Mouse (Mus musculus) myocyte (in vitro differentiated cells): ENCODE measurements around the gene Gnai1. TPM values are rescaled to one million over a fixed set of nuclear protein-coding genes. Genes with fewer than 3 reads are reported as not detected.

Source experiments
- H3K27me3 ChIP-seq: one replicate; pipeline ENCODE4 v1.6.1; 2011; ENCODE audit not compliant: control insufficient read depth, insufficient read depth, insufficient read length
- H3K36me3 ChIP-seq: one replicate; pipeline ENCODE4 v1.6.1; 2011; ENCODE audit not compliant: control insufficient read depth, insufficient read depth
- H3K4me2 ChIP-seq: one replicate; pipeline ENCODE4 v1.6.1; 2011; ENCODE audit warnings: low read depth, control low read depth
- H3K4me3 ChIP-seq: one replicate; pipeline ENCODE4 v1.5.1; 2011; ENCODE audit warnings: mild to moderate bottlenecking, control low read depth, moderate library complexity
- H3K79me2 ChIP-seq: one replicate; pipeline ENCODE4 v1.6.1; 2011; ENCODE audit not compliant: control insufficient read depth, insufficient read depth
- H3ac ChIP-seq: one replicate; pipeline ENCODE4 v1.6.1; 2011; ENCODE audit not compliant: control insufficient read depth, insufficient read length
- CEBPB ChIP-seq: IDR thresholded peaks from 2 replicates; pipeline ENCODE4 v1.6.1; 2011; ENCODE audit warnings: mild to moderate bottlenecking, moderate library complexity; ENCODE audit not compliant: poor library complexity, insufficient read depth, severe bottlenecking
- E2F4 ChIP-seq: IDR thresholded peaks from one replicate; pipeline ENCODE4 v1.6.1; 2011; ENCODE audit warnings: mild to moderate bottlenecking, control low read depth, moderate library complexity; ENCODE audit not compliant: insufficient read depth
- MAX ChIP-seq: IDR thresholded peaks from one replicate; pipeline ENCODE4 v1.6.1; 2011; ENCODE audit warnings: low read depth, mild to moderate bottlenecking, control low read depth
- MYOD1 ChIP-seq, 3 experiments: IDR thresholded peaks; one replicate each; pipeline ENCODE4 v1.6.1; 2011; ENCODE audit warnings: control low read depth in 2 of 3, low read depth in 2 of 3, mild to moderate bottlenecking in 2 of 3, moderate library complexity in 1 of 3; ENCODE audit not compliant: insufficient read length in 2 of 3, control insufficient read depth in 1 of 3
- MYOG ChIP-seq, 3 experiments: IDR thresholded peaks; one replicate each; pipeline ENCODE4 v1.6.1; 2011; ENCODE audit warnings: control low read depth in 2 of 3, low read depth in 2 of 3, mild to moderate bottlenecking in 2 of 3; ENCODE audit not compliant: insufficient read length in 2 of 3, control insufficient read depth in 1 of 3, insufficient read depth in 1 of 3
- POLR2A ChIP-seq: IDR thresholded peaks from one replicate; pipeline ENCODE4 v1.6.1; 2011; ENCODE audit warnings: low read depth, mild to moderate bottlenecking, control low read depth, moderate library complexity; ENCODE audit not compliant: insufficient read length
- POLR2AphosphoS2 ChIP-seq: IDR thresholded peaks from one replicate; pipeline ENCODE4 v1.6.1; 2011; ENCODE audit warnings: low read depth, control low read depth; ENCODE audit not compliant: insufficient read length
- REST ChIP-seq: IDR thresholded peaks from one replicate; pipeline ENCODE4 v1.6.1; 2011; ENCODE audit warnings: mild to moderate bottlenecking, control low read depth, moderate library complexity; ENCODE audit not compliant: insufficient read depth, insufficient read length
- SRF ChIP-seq: IDR thresholded peaks from one replicate; pipeline ENCODE4 v1.6.1; 2011; ENCODE audit warnings: low read depth; ENCODE audit not compliant: control insufficient read depth, insufficient read length
- TCF12 ChIP-seq: IDR thresholded peaks from one replicate; pipeline ENCODE4 v1.6.1; 2011; ENCODE audit warnings: mild to moderate bottlenecking, control low read depth; ENCODE audit not compliant: poor library complexity, insufficient read depth, severe bottlenecking
- TCF3 ChIP-seq: IDR thresholded peaks from one replicate; pipeline ENCODE4 v1.6.1; 2011; ENCODE audit warnings: low read depth, control low read depth; ENCODE audit not compliant: insufficient read length
- USF1 ChIP-seq: IDR thresholded peaks from one replicate; pipeline ENCODE4 v1.6.1; 2011; ENCODE audit warnings: low read depth, mild to moderate bottlenecking, control low read depth, moderate library complexity
- polyA plus RNA-seq: library from polyadenylated mRNA; unstranded; fragments of >200 nt; fragmentation: generic; extraction: Trizol; gene quantifications from one replicate; pipeline ENCODE4 v1.2.1, GENCODE M21; 2012; ENCODE audit warnings: missing spikeins

Gene Gnai1
- polyA plus RNA-seq, 1 experiment: 4.5 TPM

GRCm38 (mm10) chr5:18274352-18274940 is 85.7 kb downstream of the Gnai1 start:
- no peak for TF ChIP-seq POLR2A
- no peak for TF ChIP-seq USF1
- TF ChIP-seq CEBPB: no peak
- no peak for TF ChIP-seq MYOG (IDR thresholded peaks at IDR 0.05; ENCODE audit: control insufficient read depth in 1 of 3, insufficient read depth in 1 of 3, insufficient read length in 2 of 3, low read depth in 2 of 3)
- H3K4me3 ChIP-seq: no peak overlapping the region
- no peak overlapping the region for H3ac ChIP-seq
- no peaks in the 10 kb centered on the region for H3K36me3 ChIP-seq
- no peak overlapping the region for H3K4me2 ChIP-seq
- no peaks in the 10 kb centered on the region for H3K79me2 ChIP-seq
- H3K27me3 ChIP-seq: no peaks in the 10 kb centered on the region

DNA sequence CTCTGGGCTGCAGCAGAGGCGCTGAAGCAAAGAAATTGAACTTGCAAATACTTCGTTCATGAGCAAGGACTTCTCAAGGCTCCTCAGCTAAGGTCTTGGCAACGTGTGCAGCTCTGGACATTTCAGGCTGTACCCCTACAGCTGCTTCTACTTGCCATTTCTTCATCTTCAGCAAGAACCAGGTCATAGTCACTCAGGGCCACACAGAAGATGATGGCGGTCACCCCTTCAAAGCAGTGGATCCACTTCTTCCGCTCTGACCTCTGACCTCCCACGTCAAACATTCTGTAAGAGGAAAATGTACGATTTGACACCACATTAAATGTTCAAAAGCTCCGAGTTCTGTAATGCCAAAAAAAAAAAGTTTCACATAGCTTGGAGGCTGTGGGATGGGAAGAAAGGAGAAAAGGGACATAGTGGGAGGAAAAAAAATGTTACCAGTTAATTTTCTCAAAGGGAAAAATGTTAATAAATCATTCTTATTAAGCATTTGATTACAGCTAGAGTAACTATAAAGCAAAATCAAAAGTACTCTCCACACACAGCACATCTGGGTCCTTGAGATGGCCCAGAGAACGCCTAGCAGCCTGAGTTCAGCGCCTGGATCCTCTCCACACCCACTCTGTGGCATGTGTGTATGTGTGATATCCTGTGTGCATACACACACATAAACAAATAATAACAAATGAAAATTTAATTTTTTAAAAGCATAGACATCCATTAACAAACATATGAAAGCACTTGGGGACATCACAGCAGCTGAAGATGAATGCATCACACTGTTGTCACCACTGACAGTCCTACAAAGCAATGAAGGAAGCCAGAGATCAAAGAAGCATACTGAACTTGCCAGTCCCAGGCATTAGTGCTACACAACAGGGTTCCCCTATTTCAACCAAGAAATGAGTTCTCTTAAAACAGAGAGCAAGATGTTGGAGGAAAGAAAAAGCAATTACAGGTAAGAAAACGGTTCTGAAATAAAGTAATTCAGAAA is 86.6 kb downstream of the Gnai1 start:
- no peaks in the 10 kb centered on the region for H3K27me3 ChIP-seq
- H3ac ChIP-seq: no peak overlapping the region
- no peaks in the 10 kb centered on the region for H3K79me2 ChIP-seq
- no peak for TF ChIP-seq POLR2AphosphoS2
- H3K4me2 ChIP-seq: no peak overlapping the region
- no peak overlapping the region for H3K4me3 ChIP-seq
- no peaks in the 10 kb centered on the region for H3K36me3 ChIP-seq

GRCm38 (mm10) chr5:18250379-18251017 is 109.7 kb downstream of the Gnai1 start:
- Histone ChIP-seq H3K27me3 (no peaks in the 10 kb centered on the region), H3ac (no peak overlapping the region), H3K79me2 (no peaks in the 10 kb centered on the region), H3K4me3 (no peak overlapping the region), H3K36me3 (no peaks in the 10 kb centered on the region), H3K4me2 (peak overlapping the region; percentile 32)
- peak in 1 of 3 experiments; percentile 21 for TF ChIP-seq MYOD1 (IDR thresholded peaks at IDR 0.05; ENCODE audit: control insufficient read depth in 1 of 3, insufficient read length in 2 of 3, low read depth in 2 of 3)
- TF ChIP-seq TCF12: no peak

DNA sequence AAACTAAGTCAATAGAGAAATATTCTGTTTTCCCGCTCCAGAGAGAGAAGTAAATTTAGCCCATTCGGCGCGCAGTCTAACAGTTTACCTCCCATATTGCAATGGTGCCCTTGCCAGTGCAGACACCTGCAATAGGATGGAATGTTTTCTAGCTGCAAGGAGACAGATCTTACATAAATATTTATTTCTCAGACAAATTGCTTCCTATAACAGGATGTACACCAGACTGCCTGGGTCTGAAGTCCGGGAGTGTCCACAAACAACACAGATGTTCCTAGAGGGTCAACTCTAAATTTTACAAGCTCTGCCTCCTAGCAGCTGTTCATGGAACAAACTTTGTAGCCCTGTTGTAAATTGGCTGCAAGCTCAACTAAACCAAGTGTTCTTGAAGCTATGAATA is 111.0 kb downstream of the Gnai1 start:
- TF ChIP-seq REST (no peak), E2F4 (no peak), POLR2A (no peak)
- Histone ChIP-seq H3K36me3 (no peaks in the 10 kb centered on the region), H3K4me3 (no peak overlapping the region), H3K4me2 (no peak overlapping the region), H3K79me2 (no peaks in the 10 kb centered on the region), H3ac (no peak overlapping the region), H3K27me3 (no peaks in the 10 kb centered on the region)

DNA sequence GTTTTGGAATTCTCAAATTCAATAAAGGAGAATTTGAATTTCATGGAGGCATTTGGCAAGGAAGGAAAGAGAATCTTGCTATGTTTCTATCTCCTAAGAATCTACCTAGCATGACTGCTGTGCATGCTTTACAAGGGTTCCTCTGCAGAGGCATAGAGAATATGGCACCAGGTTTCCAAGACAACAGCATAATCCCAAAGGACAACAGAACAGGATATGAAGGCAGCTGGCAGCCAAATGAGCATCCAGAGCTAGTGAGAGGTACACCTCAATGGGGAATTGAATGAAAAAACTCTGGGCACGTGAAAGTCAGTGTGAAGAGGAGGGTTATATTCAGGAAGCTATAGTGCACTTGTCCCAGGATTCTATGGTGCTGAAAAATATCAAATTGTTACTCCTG is 130.8 kb downstream of the Gnai1 start:
- no peak overlapping the region for H3K4me2 ChIP-seq
- TF ChIP-seq SRF: no peak
- TF ChIP-seq CEBPB: no peak
- TF ChIP-seq POLR2AphosphoS2: no peak
- TF ChIP-seq MYOG (IDR thresholded peaks at IDR 0.05; ENCODE audit: control insufficient read depth in 1 of 3, insufficient read depth in 1 of 3, insufficient read length in 2 of 3, low read depth in 2 of 3): no peak
- TF ChIP-seq MAX: no peak
- no peak for TF ChIP-seq TCF12
- no peak for TF ChIP-seq POLR2A
- no peak for TF ChIP-seq MYOD1 (IDR thresholded peaks at IDR 0.05; ENCODE audit: control insufficient read depth in 1 of 3, insufficient read length in 2 of 3, low read depth in 2 of 3)
- no peak overlapping the region for H3ac ChIP-seq
- H3K36me3 ChIP-seq: no peaks in the 10 kb centered on the region
- no peak overlapping the region for H3K4me3 ChIP-seq
- no peaks in the 10 kb centered on the region for H3K79me2 ChIP-seq
- H3K27me3 ChIP-seq: no peaks in the 10 kb centered on the region

DNA sequence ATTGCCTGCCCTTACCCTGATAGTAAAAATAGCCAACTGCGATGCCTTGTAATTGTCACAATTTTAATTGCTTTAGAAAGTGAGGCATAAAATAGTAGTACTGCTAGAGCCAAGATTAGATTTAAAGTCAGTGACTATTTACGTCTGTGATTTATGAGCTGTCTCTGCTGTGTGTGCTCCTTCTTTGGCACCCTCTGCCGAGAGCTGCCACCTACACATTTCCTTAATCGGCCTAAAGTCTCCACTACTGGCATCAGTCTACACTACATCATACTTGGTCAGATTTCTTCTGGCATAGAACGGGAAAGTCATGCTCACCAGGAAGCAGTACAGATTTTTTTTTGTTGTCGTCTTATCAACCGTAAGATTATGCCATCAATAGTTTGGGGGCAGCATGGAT is 131.3 kb downstream of the Gnai1 start:
- no peak for TF ChIP-seq TCF3
- TF ChIP-seq CEBPB: no peak
- no peak for TF ChIP-seq MYOG (IDR thresholded peaks at IDR 0.05; ENCODE audit: control insufficient read depth in 1 of 3, insufficient read depth in 1 of 3, insufficient read length in 2 of 3, low read depth in 2 of 3)
- no peak for TF ChIP-seq TCF12
- no peak for TF ChIP-seq SRF
- no peak for TF ChIP-seq USF1
- no peak for TF ChIP-seq POLR2AphosphoS2
- TF ChIP-seq MYOD1 (IDR thresholded peaks at IDR 0.05; ENCODE audit: control insufficient read depth in 1 of 3, insufficient read length in 2 of 3, low read depth in 2 of 3): no peak
- no peak for TF ChIP-seq POLR2A
- no peaks in the 10 kb centered on the region for H3K27me3 ChIP-seq
- H3ac ChIP-seq: no peak overlapping the region
- H3K79me2 ChIP-seq: no peaks in the 10 kb centered on the region
- H3K36me3 ChIP-seq: no peaks in the 10 kb centered on the region
- peak overlapping the region; percentile 64 for H3K4me2 ChIP-seq
- no peak overlapping the region for H3K4me3 ChIP-seq
